Mouse (Mus musculus) ES-CJ7 (cell line): ENCODE data around the gene Tlx3.

Source experiments
- DNase-seq: peaks from one replicate; pipeline ENCODE4 v3.0.0; 2011; ENCODE audit warnings: low read depth, low spot score

Gene Tlx3

GRCm38 (mm10) chr11:33203383-33204328 is at the start of gene Tlx3:
TSS of gene Tlx3 (minus strand) at chr11:33203589.
- peak; percentile 85 for DNase-seq

GRCm38 (mm10) chr11:33240295-33240694 is 36.9 kb upstream of the Tlx3 start:
- no peak for DNase-seq

DNA sequence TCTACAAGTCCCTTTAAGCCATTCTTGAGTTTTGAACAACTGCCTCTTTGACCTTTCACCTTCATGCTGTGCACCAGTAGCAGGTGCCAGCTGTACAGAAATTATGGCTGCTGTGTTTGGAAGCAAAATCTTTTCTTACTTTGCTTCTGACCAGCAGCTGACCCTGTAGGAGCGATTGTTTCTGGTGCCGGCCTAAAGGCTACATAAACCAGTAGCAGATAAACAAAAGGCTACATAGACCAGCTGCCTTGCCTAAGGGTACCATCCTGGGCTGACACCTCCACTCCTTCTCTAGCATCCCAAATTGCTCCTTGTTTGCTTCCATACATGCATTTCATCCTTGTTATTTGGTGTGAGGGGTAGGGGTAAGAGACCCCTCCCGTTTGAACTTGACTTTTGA is 30.7 kb upstream of the Tlx3 start:
- no peak for DNase-seq

- no peak for DNase-seq
Observed at GRCm38 (mm10) chr11:33232056-33232455, 28.7 kb upstream of the Tlx3 start.

DNA sequence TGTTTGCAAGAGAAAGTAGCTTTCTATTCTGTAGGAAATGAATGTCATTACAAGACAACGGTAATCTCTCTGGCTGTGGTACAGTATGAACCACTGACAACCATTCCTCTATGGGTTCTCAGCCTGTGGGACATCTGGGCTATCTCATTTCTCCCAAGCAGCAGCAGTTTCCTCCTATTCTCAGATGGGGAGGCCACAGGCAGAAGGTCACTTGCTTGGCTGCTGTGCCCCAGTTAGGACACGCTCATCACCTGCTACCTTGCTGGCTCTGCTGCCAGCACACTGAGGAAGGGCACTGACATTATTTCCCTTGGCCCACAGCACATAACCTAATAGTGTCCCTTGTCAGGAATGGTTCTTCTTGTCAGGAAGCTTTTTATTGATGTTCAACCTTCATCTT is 24.8 kb upstream of the Tlx3 start:
- no peak for DNase-seq

- DNase-seq: no peak
Observed at GRCm38 (mm10) chr11:33226516-33226915, 23.1 kb upstream of the Tlx3 start.

GRCm38 (mm10) chr11:33221566-33222365 is 18.4 kb upstream of the Tlx3 start:
- DNase-seq: peak; percentile 81

DNA sequence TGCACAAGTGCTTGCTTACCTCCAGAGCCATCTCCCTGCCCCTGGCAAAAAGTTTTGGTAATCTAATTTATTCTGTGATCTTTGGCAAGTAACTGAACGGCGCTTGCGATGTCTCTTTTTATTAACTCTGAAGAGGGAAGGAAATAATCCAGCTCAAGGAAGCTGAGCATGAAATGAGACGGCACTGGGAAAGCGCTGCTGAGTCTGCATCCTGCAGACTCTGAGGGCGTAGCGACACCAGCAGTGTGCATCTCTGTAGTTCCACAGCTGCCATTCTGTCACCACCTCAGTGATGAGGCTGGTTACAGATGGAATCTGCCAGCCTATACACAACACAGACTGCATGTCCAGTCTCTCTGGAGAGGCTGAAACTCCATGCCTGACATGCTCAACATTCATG is 17.4 kb upstream of the Tlx3 start:
- DNase-seq: no peak

DNA sequence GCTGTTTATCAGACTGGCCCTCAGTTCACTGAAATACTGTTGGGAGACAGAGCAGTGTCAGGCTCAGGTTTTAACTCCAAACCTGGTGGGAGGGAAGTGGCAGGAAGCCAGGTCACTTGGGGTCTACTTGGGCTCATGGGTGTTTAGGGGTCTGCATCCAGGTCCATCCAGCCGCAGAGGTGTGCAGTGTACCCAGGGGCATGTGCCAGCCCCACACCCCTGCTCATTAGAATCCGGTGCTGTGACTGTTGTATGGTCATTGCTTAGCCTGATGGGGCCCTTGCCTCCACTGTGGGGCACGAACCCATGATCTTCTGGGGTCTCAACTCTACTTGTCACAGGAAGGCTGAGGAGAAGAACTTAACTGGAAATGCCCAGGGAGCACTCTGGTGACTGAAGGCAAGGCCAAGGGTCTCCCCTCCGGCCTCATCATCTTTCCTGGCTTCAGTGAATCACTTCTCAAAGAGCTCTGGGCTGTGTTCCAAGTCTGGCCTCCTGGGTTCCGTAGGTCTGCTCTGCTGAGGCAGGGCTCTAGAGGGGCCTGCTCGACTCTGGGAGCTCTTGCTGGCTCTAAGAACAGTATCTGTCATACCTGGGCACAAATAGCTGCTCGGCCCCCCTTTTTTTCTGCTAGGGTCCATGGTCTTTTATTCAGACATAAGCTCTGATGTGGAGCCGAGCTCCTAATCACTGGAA is 14.1 kb upstream of the Tlx3 start:
- DNase-seq: no peak

DNA sequence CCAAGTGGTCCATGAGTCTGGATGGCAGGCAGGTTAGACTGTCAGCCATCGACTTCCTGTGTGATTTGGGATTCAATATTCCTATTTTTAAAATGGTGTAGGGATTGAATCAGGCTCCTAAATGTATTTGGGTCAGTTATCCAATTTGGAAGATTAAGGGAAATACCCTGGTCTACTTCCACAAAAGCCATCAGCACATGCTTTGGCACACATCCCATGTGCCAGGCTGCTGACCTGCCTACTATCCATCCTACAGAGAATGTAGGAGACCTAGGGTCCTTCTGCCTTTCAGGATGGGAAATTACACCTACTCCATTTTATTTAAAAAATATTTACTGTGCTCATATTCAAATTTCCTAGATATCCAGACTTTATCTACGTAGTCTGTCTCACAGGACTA is 4.0 kb upstream of the Tlx3 start:
- DNase-seq: no peak

- DNase-seq: no peak
Observed at GRCm38 (mm10) chr11:33204966-33205365, 1.6 kb upstream of the Tlx3 start.

DNA sequence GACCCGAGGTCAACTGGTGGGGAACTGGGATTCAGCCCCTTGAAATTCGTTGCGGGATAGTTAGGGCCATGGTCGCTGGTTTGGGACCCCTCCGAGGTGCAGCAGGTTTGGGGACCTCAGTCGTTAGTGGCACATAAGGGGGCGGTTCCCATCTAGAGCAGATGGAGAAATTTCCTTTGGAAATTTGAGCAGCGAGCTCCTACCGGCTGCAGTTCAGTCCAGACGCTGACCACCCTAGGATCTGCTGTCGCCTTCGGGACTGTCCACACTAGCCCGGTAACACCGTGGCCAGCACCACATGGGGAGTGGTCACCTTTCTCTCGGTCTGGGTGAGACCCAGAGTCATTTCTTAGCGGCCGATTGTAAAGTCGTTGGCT is 928 bp upstream of the Tlx3 start:
- DNase-seq: no peak

DNA sequence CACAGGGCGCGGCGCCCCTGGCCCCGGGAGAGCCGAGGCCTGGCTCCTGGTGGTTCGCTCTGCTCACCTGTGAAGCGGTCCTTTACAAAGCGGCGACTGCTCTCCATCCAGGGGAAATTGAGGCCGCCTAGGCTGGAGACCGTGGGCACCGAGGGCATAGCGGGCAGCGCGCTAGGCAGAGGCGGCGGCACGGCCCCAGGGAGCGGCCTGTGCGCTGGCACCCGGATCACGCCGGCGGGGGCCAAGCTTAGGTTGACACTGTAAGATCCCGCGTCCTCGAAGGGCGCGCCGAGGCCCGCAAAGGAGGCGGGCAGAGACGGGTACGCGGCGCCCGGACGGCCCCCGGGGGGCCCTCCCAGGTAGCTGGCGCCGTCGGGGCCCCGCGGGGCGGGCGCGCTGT is 417 bp downstream of the Tlx3 start:
- no peak for DNase-seq

- DNase-seq: peak; percentile 65
Observed at GRCm38 (mm10) chr11:33202296-33202695, 1.1 kb downstream of the Tlx3 start.

DNA sequence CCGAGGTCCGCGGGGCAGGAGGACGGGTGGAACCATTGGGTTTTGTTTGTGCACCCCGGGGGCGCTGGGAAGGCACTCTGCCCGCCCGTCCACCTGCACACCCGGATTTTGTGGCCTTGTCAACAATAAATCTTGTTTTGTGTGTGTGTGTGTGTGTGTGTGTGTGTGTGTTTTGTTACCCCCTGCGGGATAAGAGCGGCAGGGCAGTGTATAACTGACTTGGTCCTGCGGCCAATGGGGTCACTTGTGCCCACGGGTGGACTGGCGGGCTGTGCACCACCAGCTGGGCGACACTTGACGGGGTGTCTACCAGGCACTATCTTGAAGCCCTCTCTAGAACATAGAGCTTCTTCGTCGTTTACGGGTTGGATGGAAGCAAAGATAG is 1.8 kb downstream of the Tlx3 start:
- no peak for DNase-seq

- peak; percentile 58 for DNase-seq
Observed at GRCm38 (mm10) chr11:33200764-33201625, 2.4 kb downstream of the Tlx3 start.

DNA sequence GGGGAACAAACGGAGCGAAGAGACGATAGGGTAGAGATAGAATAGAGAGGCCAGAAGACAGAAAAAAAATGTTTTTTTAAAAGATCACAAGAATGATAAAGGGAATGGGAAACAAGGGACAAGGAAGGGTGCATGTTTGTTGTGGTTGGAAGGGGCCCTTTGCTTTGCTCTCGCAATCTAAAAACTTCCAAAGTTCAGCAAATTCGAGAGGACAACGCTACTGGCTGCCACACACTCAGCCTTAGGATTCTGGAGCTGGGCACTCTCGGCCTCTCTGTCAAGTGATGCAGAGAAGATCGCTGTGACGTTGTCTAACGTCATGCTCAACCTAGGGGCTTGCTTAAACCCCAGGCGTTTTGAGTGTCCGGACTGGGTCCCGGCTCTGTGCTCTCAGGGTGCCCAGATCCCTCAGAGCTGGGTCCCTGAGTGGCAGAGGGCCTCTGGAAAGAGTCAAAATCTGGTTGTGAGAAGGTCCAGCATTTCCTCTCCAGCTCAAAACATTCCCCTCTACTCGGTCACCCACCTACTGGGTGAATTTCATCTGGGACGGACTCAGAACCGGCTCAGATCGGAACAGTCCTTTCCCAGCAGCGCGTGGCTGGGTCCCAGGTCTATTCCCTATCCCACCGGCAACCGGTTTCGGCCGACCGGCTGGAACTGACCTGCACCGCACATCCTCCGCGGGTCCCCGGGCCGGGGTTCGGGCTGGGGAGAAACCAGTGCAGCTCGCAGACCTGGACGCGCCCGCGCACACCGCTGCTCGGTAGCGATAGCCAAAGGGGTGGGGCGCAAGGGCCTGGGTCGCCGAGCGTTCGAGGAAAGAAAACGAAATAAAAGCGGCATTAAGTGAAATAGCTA is 3.3 kb downstream of the Tlx3 start:
- peak; percentile 34 for DNase-seq

GRCm38 (mm10) chr11:33199117-33199514 is 4.3 kb downstream of the Tlx3 start:
- DNase-seq: no peak

GRCm38 (mm10) chr11:33198351-33199116 is 4.9 kb downstream of the Tlx3 start:
- DNase-seq: no peak
